Mouse (Mus musculus): Measurements from ENCODE around the gene Ffar3. TPM values are rescaled to one million over a fixed set of nuclear protein-coding genes. Genes with fewer than 3 reads are reported as not detected.

Gene Ffar3
- total and polyA plus RNA-seq, 3 experiments, result not detected

DNA sequence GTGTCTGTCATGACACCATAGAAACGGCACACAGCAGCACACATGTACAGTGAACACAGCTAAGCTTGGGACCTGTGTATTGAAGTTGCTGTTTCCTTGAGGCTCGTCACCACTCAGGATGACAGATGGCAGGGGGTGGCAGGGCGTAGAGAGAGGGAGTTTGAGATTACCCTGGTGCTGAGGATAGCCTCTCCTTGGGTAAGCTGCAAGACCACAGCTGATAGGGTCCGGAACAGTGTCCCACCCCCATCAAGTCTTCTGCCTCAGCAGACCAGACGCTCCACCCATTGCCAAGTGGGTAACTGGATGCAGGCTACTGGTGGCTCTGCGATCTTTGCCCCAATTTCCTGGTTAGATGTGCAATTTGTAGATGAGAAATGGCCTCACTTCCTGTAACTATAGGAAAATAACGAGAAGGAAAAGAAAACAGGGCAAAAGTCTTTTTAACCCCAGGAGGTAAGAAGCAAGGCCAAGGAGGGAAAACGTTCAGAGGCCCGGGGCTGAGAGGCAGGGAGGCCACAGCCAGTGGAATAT is 44.2 kb downstream of the Ffar3 start:
- ATAC-seq (ENCODE audit: extremely low read depth, insufficient number of reproducible peaks, low FRiP score, poor library complexity, severe bottlenecking) (no peak), DNase-seq (ENCODE audit: low spot score) (no peak)
- Histone ChIP-seq H3K4me3 (ENCODE audit: low read depth, low read length) (no peak overlapping the region), H3K9me3 (replicated peaks) (no peaks in the 10 kb centered on the region), H3K36me3 (replicated peaks) (no peaks in the 10 kb centered on the region), H3K27me3 (ENCODE audit: insufficient read depth, low read length) (0 out of 2 replicates have a peak, but pooled peaks cover 6% of the 10 kb centered on the region), H3K4me1 (ENCODE audit: insufficient read depth, low read depth, low read length) (no peaks in the 10 kb centered on the region)
- TF ChIP-seq GATA2 (IDR thresholded peaks at IDR 0.05; ENCODE audit: borderline replicate concordance, low read depth, low read length) (no peak), POLR2AphosphoS5 (IDR thresholded peaks at IDR 0.05; ENCODE audit: insufficient replicate concordance, low read depth, low read length) (no peak), CTCF (IDR thresholded peaks at IDR 0.05; ENCODE audit: low read depth, low read length) (no peak), TAL1 (conservative IDR thresholded peaks at IDR 0.05; ENCODE audit: low read depth, low read length) (no peak), GATA1 (IDR thresholded peaks at IDR 0.05; ENCODE audit: borderline replicate concordance, low read length) (no peak)

DNA sequence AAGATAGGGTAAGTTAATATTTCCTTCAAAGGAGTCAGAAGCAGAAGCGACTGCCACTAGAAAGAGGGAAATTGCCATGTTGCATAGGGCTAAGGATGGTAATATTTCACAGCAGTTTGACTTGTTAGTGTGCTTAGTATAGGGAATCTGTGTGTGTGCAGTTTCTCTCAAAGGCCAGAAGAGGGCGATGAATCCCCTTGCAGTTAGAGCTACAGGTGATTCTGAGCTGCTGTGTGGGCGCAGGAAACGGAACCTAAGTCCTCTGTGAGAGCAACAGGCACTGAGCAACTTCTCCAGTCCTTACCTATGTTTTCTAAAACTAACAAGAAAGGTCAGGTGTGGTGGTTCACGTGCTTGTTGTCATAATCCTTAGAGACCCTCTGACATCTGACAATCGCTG is 45.7 kb downstream of the Ffar3 start:
- H3K4me1 ChIP-seq (ENCODE audit: insufficient read depth, low read depth, low read length), result no peaks in the 10 kb centered on the region
- 0 out of 2 replicates have a peak, but pooled peaks cover 6% of the 10 kb centered on the region for H3K27me3 ChIP-seq (ENCODE audit: insufficient read depth, low read length)
- H3K4me3 ChIP-seq (ENCODE audit: low read depth, low read length), result no peak overlapping the region
- DNase-seq (ENCODE audit: low spot score) (no peak), ATAC-seq (ENCODE audit: extremely low read depth, insufficient number of reproducible peaks, low FRiP score, poor library complexity, severe bottlenecking) (no peak)
- no peaks in the 10 kb centered on the region for H3K36me3 ChIP-seq (replicated peaks)
- TF ChIP-seq CTCF (IDR thresholded peaks at IDR 0.05; ENCODE audit: low read depth, low read length), result peak; percentile 61; the same call in 1 of the 2 replicates
- TF ChIP-seq TAL1 (conservative IDR thresholded peaks at IDR 0.05; ENCODE audit: low read depth, low read length), result no peak
- TF ChIP-seq POLR2AphosphoS5 (IDR thresholded peaks at IDR 0.05; ENCODE audit: insufficient replicate concordance, low read depth, low read length), result no peak
- no peaks in the 10 kb centered on the region for H3K9me3 ChIP-seq (replicated peaks)

DNA sequence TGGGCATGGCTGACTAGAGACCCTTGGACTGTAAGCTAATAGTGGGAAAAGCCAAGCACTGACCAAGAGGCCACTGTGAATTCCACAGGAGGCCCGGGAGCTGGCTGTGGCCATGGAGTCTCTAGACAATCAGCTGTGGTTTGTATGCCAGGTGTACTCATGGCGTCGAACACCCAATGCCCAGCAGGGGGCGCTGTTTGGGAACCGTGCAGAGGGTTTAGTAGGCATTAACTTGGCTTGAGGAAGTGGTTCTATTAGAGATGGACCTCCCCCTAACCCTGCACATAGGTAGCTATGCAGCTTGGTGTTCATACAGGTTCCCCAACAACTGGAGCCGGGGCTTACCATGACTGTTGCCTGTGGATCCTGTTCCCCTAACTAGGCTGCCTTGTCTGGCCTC is 50.1 kb downstream of the Ffar3 start:
- no peak for DNase-seq (ENCODE audit: low spot score)
- no peaks in the 10 kb centered on the region for H3K9me3 ChIP-seq (replicated peaks)
- no peak for ATAC-seq (ENCODE audit: extremely low read depth, insufficient number of reproducible peaks, low FRiP score, poor library complexity, severe bottlenecking)
- peak; percentile 68 for TF ChIP-seq CTCF (IDR thresholded peaks at IDR 0.05; ENCODE audit: low read depth, low read length)
- TF ChIP-seq GATA2 (IDR thresholded peaks at IDR 0.05; ENCODE audit: borderline replicate concordance, low read depth, low read length), result no peak
- TF ChIP-seq POLR2AphosphoS5 (IDR thresholded peaks at IDR 0.05; ENCODE audit: insufficient replicate concordance, low read depth, low read length), result no peak
- TF ChIP-seq GATA1 (IDR thresholded peaks at IDR 0.05; ENCODE audit: borderline replicate concordance, low read length), result no peak
- TF ChIP-seq TAL1 (conservative IDR thresholded peaks at IDR 0.05; ENCODE audit: low read depth, low read length), result no peak
- H3K36me3 ChIP-seq (replicated peaks), result no peaks in the 10 kb centered on the region
- H3K4me3 ChIP-seq (ENCODE audit: low read depth, low read length), result no peak overlapping the region
- 0 out of 2 replicates have a peak, but pooled peaks cover 6% of the 10 kb centered on the region for H3K27me3 ChIP-seq (ENCODE audit: insufficient read depth, low read length)
- no peaks in the 10 kb centered on the region for H3K4me1 ChIP-seq (ENCODE audit: insufficient read depth, low read depth, low read length)

Other genes starting within 250 kb of the Ffar3 start
Only the 20 nearest of the 27 such genes appear.
- gene Haus5, start 191.2 kb downstream of the Ffar3 start, total RNA-seq (2014; fragmentation: Nextera tagmentation), result 46.7 and 58.4 TPM in 2 replicates
- gene Haus5, start 191.2 kb downstream of the Ffar3 start, total RNA-seq (2017), result 24.2 and 25.5 TPM in 2 replicates
- gene Haus5, start 191.2 kb downstream of the Ffar3 start, polyA plus RNA-seq (2012), result 32.2 and 40.4 TPM in 2 replicates
- not detected in 2 replicates for gene Pmis2, start 184.6 kb downstream of the Ffar3 start, total RNA-seq (2014; fragmentation: Nextera tagmentation)
- gene Pmis2, start 184.6 kb downstream of the Ffar3 start, total RNA-seq (2017), result not detected in 2 replicates
- gene Pmis2, start 184.6 kb downstream of the Ffar3 start, polyA plus RNA-seq (2012), result not detected in 2 replicates
- gene 2200002J24Rik, start 157.3 kb downstream of the Ffar3 start, total RNA-seq (2014; fragmentation: Nextera tagmentation), result not detected in 2 replicates
- not detected in 2 replicates for gene 2200002J24Rik, start 157.3 kb downstream of the Ffar3 start, total RNA-seq (2017)
- not detected in 2 replicates for gene 2200002J24Rik, start 157.3 kb downstream of the Ffar3 start, polyA plus RNA-seq (2012)
- gene Atp4a, start 144.0 kb downstream of the Ffar3 start, total RNA-seq (2014; fragmentation: Nextera tagmentation), result not detected in 2 replicates
- 0.05 and 0.06 TPM in 2 replicates for gene Atp4a, start 144.0 kb downstream of the Ffar3 start, total RNA-seq (2017)
- not detected in 2 replicates for gene Atp4a, start 144.0 kb downstream of the Ffar3 start, polyA plus RNA-seq (2012)
- 57.5 and 67.7 TPM in 2 replicates for gene Tmem147, start 126.6 kb downstream of the Ffar3 start, total RNA-seq (2014; fragmentation: Nextera tagmentation)
- gene Tmem147, start 126.6 kb downstream of the Ffar3 start, total RNA-seq (2017), result 47.5 and 54.9 TPM in 2 replicates
- gene Tmem147, start 126.6 kb downstream of the Ffar3 start, polyA plus RNA-seq (2012), result 40.1 and 44.9 TPM in 2 replicates
- not detected in 2 replicates for gene Gapdhs, start 112.5 kb downstream of the Ffar3 start, total RNA-seq (2014; fragmentation: Nextera tagmentation)
- not detected in 2 replicates for gene Gapdhs, start 112.5 kb downstream of the Ffar3 start, total RNA-seq (2017)
- not detected in 2 replicates for gene Gapdhs, start 112.5 kb downstream of the Ffar3 start, polyA plus RNA-seq (2012)
- gene Sbsn, start 104.7 kb downstream of the Ffar3 start, total RNA-seq (2014; fragmentation: Nextera tagmentation), result 5.4 and 5.7 TPM in 2 replicates
- gene Sbsn, start 104.7 kb downstream of the Ffar3 start, total RNA-seq (2017), result 0.52 and 5.1 TPM in 2 replicates
- gene Sbsn, start 104.7 kb downstream of the Ffar3 start, polyA plus RNA-seq (2012), result 0.96 and 1.5 TPM in 2 replicates
- gene Dmkn, start 92.4 kb downstream of the Ffar3 start, total RNA-seq (2014; fragmentation: Nextera tagmentation), result not detected in 2 replicates
- 0.44 TPM in 1 of 2 replicates, not detected in the other for gene Dmkn, start 92.4 kb downstream of the Ffar3 start, total RNA-seq (2017)
- not detected in 2 replicates for gene Dmkn, start 92.4 kb downstream of the Ffar3 start, polyA plus RNA-seq (2012)
- not detected in 2 replicates for gene Krtdap, start 68.3 kb downstream of the Ffar3 start, total RNA-seq (2014; fragmentation: Nextera tagmentation)
- gene Krtdap, start 68.3 kb downstream of the Ffar3 start, total RNA-seq (2017), result not detected in 2 replicates
- gene Krtdap, start 68.3 kb downstream of the Ffar3 start, polyA plus RNA-seq (2012), result not detected in 2 replicates
- gene Ffar2, start 32.4 kb downstream of the Ffar3 start, total RNA-seq (2014; fragmentation: Nextera tagmentation), result not detected in 2 replicates
- gene Ffar2, start 32.4 kb downstream of the Ffar3 start, total RNA-seq (2017), result 0.23 and 0.33 TPM in 2 replicates
- 0.31 and 0.34 TPM in 2 replicates for gene Ffar2, start 32.4 kb downstream of the Ffar3 start, polyA plus RNA-seq (2012)
- gene Ffar1, start 5.4 kb upstream of the Ffar3 start, total RNA-seq (2014; fragmentation: Nextera tagmentation), result not detected in 2 replicates
- 0.06 and 0.11 TPM in 2 replicates for gene Ffar1, start 5.4 kb upstream of the Ffar3 start, total RNA-seq (2017)
- not detected in 2 replicates for gene Ffar1, start 5.4 kb upstream of the Ffar3 start, polyA plus RNA-seq (2012)
- gene Cd22, start 24.2 kb upstream of the Ffar3 start, total RNA-seq (2014; fragmentation: Nextera tagmentation), result not detected in 2 replicates
- 0.22 TPM in 1 of 2 replicates, not detected in the other for gene Cd22, start 24.2 kb upstream of the Ffar3 start, total RNA-seq (2017)
- gene Cd22, start 24.2 kb upstream of the Ffar3 start, polyA plus RNA-seq (2012), result not detected in 2 replicates
- not detected in 2 replicates for gene Mag, start 58.7 kb upstream of the Ffar3 start, total RNA-seq (2014; fragmentation: Nextera tagmentation)
- gene Mag, start 58.7 kb upstream of the Ffar3 start, total RNA-seq (2017), result not detected in 2 replicates
- gene Mag, start 58.7 kb upstream of the Ffar3 start, polyA plus RNA-seq (2012), result not detected in 2 replicates
- gene Hamp2, start 68.5 kb upstream of the Ffar3 start, total RNA-seq (2014; fragmentation: Nextera tagmentation), result not detected in 2 replicates
- gene Hamp2, start 68.5 kb upstream of the Ffar3 start, total RNA-seq (2017), result not detected in 2 replicates
- gene Hamp2, start 68.5 kb upstream of the Ffar3 start, polyA plus RNA-seq (2012), result not detected in 2 replicates
- not detected in 2 replicates for gene Hamp, start 87.9 kb upstream of the Ffar3 start, total RNA-seq (2014; fragmentation: Nextera tagmentation)
- gene Hamp, start 87.9 kb upstream of the Ffar3 start, total RNA-seq (2017), result not detected in 2 replicates
- gene Hamp, start 87.9 kb upstream of the Ffar3 start, polyA plus RNA-seq (2012), result not detected in 2 replicates
- 132 and 135 TPM in 2 replicates for gene Usf2, start 100.6 kb upstream of the Ffar3 start, total RNA-seq (2014; fragmentation: Nextera tagmentation)
- 63.8 and 69.9 TPM in 2 replicates for gene Usf2, start 100.6 kb upstream of the Ffar3 start, total RNA-seq (2017)
- gene Usf2, start 100.6 kb upstream of the Ffar3 start, polyA plus RNA-seq (2012), result 101 and 113 TPM in 2 replicates
- gene Lsr, start 117.3 kb upstream of the Ffar3 start, total RNA-seq (2014; fragmentation: Nextera tagmentation), result not detected in 2 replicates
- gene Lsr, start 117.3 kb upstream of the Ffar3 start, total RNA-seq (2017), result 0.11 TPM in 1 of 2 replicates, not detected in the other
- not detected in 2 replicates for gene Lsr, start 117.3 kb upstream of the Ffar3 start, polyA plus RNA-seq (2012)
- gene Fam187b, start 117.6 kb upstream of the Ffar3 start, total RNA-seq (2014; fragmentation: Nextera tagmentation), result not detected in 2 replicates
- 0.12 and 0.27 TPM in 2 replicates for gene Fam187b, start 117.6 kb upstream of the Ffar3 start, total RNA-seq (2017)
- gene Fam187b, start 117.6 kb upstream of the Ffar3 start, polyA plus RNA-seq (2012), result 0.03 TPM in 1 of 2 replicates, not detected in the other
- gene Fxyd5, start 186.3 kb upstream of the Ffar3 start, total RNA-seq (2014; fragmentation: Nextera tagmentation), result 0.75 and 1.7 TPM in 2 replicates
- gene Fxyd5, start 186.3 kb upstream of the Ffar3 start, total RNA-seq (2017), result 3.3 and 3.4 TPM in 2 replicates
- 1.2 and 1.8 TPM in 2 replicates for gene Fxyd5, start 186.3 kb upstream of the Ffar3 start, polyA plus RNA-seq (2012)
- gene Fxyd7, start 195.3 kb upstream of the Ffar3 start, total RNA-seq (2014; fragmentation: Nextera tagmentation), result not detected in 2 replicates
- not detected in 2 replicates for gene Fxyd7, start 195.3 kb upstream of the Ffar3 start, total RNA-seq (2017)
- gene Fxyd7, start 195.3 kb upstream of the Ffar3 start, polyA plus RNA-seq (2012), result not detected in 2 replicates

Measured in G1E (cell line).